Mouse (Mus musculus) forebrain, embryonic 16.5 days (tissue): ENCODE measurements around the gene Patj. TPM values are rescaled to one million over a fixed set of nuclear protein-coding genes. Genes with fewer than 3 reads are reported as not detected.
A peak's percentile ranks its signal among the peaks of the same experiment; 100 is the strongest.

Experiments used
- ATAC-seq: fragments of 200-750 bp; cut with Nextera tagmentation; 2 replicates; pipeline ENCODE4 v1.8.0; 2017; ENCODE audit warnings: mild to moderate bottlenecking, moderate library complexity
- H3K27ac ChIP-seq: fragments of 300-500 bp; sonication (generic); 2 replicates; pipeline ENCODE4 v1.5.1; 2014; ENCODE audit warnings: low read length, control low read depth
- H3K27me3 ChIP-seq: fragments of 300-500 bp; sonication (generic); replicated peaks from 2 replicates; pipeline ENCODE4 v1.6.1; 2014; ENCODE audit warnings: low read length; ENCODE audit not compliant: control insufficient read depth, insufficient read depth
- H3K36me3 ChIP-seq: fragments of 300-500 bp; sonication (generic); 2 replicates; pipeline ENCODE4 v1.6.1; 2014; ENCODE audit not compliant: control insufficient read depth, insufficient read depth
- H3K4me1 ChIP-seq: fragments of 300-500 bp; sonication (generic); replicated peaks from 2 replicates; pipeline ENCODE4 v1.6.1; 2014; ENCODE audit warnings: low read length; ENCODE audit not compliant: control insufficient read depth, insufficient read depth
- H3K4me2 ChIP-seq: fragments of 300-500 bp; sonication (generic); 2 replicates; pipeline ENCODE4 v1.6.1; 2014; ENCODE audit warnings: mild to moderate bottlenecking, low read length, control low read depth
- H3K4me3 ChIP-seq: fragments of 300-500 bp; sonication (generic); replicated peaks from 2 replicates; pipeline ENCODE4 v1.5.1; 2014; ENCODE audit warnings: mild to moderate bottlenecking, low read length, control low read depth
- H3K9ac ChIP-seq: fragments of 300-500 bp; sonication (generic); replicated peaks from 2 replicates; pipeline ENCODE4 v1.6.1; 2014; ENCODE audit warnings: low read depth, low read length, control low read depth
- H3K9me3 ChIP-seq: fragments of 300-500 bp; sonication (generic); 2 replicates; pipeline ENCODE4 v1.6.1; 2016; ENCODE audit warnings: low read length; ENCODE audit not compliant: control insufficient read depth
- WGBS: fragments of 180-500 bp; shearing (Covaris S2); extraction: QIAGEN DNeasy Blood & Tissue Kit; methylation state at CpG from one replicate; pipeline ENCODE4 v1.1.7; 2014; 5-methylcytosine and 5-hydroxymethylcytosine counted together
- polyA plus RNA-seq: library from polyadenylated mRNA; unstranded; fragments of >200 nt; fragmentation: Nextera tagmentation; extraction: Ambion mirVana; gene quantifications from 2 replicates; pipeline ENCODE4 v1.2.1, GENCODE M21; 2015

The Patj gene
- polyA plus RNA-seq, 1 experiment from 2014 or later = 5.9 TPM

DNA sequence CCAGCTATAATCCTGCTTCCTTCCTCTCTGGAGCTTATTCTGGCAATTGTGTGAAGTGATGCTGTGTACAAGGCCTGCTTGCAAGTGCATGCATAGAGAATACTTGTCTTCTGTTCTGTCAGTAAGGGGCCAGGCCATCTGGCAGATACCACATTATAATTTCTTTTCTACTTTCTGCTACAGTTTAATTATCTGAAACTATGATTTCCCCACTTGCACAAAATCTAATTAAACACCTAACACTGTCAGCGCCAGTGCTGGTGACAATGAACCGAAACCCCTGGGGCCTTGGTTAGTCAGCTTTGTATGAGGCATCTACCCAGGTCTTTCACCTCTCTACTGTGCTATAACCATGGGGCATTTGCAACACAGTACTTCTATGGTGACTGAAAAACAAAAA lies 160.1 kb downstream of the Patj start:
- ATAC-seq = peak; percentile 65
- Histone ChIP-seq H3K36me3 (no peaks in the 10 kb centered on the region), H3K27ac (peak overlapping the region; percentile 56; the same call in 1 of the 2 replicates), H3K4me1 (peaks cover 5% of the 10 kb centered on the region), H3K27me3 (no peaks in the 10 kb centered on the region), H3K9me3 (no peaks in the 10 kb centered on the region), H3K4me2 (no peak overlapping the region), H3K9ac (no peak overlapping the region), H3K4me3 (no peak overlapping the region)
- WGBS = 41% methylated on average over 2 of the region's 2 CpGs

DNA sequence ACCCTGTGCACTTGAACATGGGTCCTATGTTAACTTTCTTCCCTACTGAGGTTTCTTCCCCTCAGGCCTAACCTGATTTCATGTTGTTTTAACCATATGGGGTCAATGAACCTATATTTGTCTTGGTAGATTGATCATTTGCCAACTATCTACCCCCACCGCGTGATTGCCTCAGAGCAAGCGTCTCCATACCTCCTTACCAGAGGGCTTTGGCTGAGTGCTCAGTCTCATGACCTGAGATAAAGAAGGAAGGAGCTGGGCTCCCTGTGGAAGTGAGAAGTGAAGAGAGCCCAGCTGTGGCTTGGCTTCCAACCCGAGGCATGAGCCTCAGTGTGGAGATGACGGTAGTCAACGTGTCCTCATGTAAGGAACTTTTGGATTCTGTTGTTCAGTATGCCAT lies 160.9 kb downstream of the Patj start:
- ATAC-seq = no peak
- peak overlapping the region; percentile 28; the same call in 1 of the 2 replicates for H3K27ac ChIP-seq
- no peaks in the 10 kb centered on the region for H3K9me3 ChIP-seq
- H3K27me3 ChIP-seq = no peaks in the 10 kb centered on the region
- H3K36me3 ChIP-seq = no peaks in the 10 kb centered on the region
- H3K4me3 ChIP-seq = no peak overlapping the region
- H3K4me2 ChIP-seq = no peak overlapping the region
- WGBS = 97% methylated on average over 6 of the region's 6 CpGs
- H3K9ac ChIP-seq = no peak overlapping the region
- H3K4me1 ChIP-seq = peaks cover 7% of the 10 kb centered on the region

DNA sequence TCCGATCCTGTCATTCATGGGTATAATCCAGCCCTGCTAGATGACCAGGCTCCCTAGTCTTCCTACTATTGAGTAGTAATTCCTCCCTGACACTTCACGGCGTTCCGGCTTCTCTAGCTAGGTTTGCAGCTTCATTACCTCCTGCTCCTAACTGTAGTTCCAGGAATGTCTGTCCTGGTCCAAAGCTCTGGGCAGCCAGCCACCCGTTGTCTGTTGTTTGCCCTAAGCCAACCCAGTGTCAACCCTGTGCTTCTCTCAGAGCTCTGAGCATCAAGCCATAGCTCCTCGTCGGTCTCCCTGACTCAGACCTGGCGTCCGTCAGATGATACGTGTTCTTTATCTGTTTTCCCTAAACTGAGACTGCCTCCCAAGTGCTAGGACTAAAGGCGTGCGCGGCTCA lies 161.6 kb downstream of the Patj start:
- peaks cover 7% of the 10 kb centered on the region for H3K4me1 ChIP-seq
- no peak overlapping the region for H3K9ac ChIP-seq
- H3K4me2 ChIP-seq = no peak overlapping the region
- no peak overlapping the region for H3K4me3 ChIP-seq
- H3K36me3 ChIP-seq = no peaks in the 10 kb centered on the region
- no peak for ATAC-seq
- H3K27me3 ChIP-seq = no peaks in the 10 kb centered on the region
- 87% methylated on average over 13 of the region's 13 CpGs for WGBS
- H3K27ac ChIP-seq = no peak overlapping the region
- no peaks in the 10 kb centered on the region for H3K9me3 ChIP-seq

DNA sequence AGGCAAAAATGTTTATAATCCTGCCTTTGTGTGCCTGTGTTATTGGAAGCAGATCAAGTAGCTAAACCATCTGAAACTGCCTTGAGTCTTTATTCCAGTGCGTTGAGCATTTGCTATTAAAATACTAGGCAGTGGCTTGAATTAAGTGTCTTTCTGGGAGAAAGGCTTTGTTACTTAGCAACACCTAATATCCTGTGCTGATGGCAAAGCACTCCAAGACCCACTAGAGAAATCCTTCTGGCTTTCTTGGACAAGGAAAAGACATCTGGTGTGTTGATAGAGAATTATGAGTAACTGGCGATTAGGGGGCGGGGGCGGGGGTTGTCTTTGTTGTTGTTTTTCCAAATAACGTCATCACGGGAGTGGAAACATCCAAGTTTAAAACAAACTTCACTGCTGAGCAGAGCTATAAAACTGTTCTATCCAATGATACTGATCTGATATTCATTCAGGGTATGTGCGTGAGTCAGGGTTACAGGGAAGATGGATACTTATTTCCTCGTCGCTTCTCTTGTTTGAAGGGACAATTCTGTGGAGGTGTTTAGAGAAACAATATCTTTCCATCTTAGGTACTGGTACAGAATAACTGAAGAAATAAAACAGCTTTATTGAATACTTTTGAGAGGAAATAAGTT lies 164.7 kb downstream of the Patj start:
- WGBS = 15% methylated on average over 9 of the region's 9 CpGs
- peak overlapping the region; percentile 25; the same call in 1 of the 2 replicates for H3K4me2 ChIP-seq
- ATAC-seq = peak; percentile 77
- H3K27ac ChIP-seq = peak overlapping the region; percentile 42
- H3K9me3 ChIP-seq = no peaks in the 10 kb centered on the region
- no peak overlapping the region for H3K4me3 ChIP-seq
- H3K4me1 ChIP-seq = peaks cover 21% of the 10 kb centered on the region
- H3K36me3 ChIP-seq = no peaks in the 10 kb centered on the region
- no peak overlapping the region for H3K9ac ChIP-seq
- no peaks in the 10 kb centered on the region for H3K27me3 ChIP-seq

DNA sequence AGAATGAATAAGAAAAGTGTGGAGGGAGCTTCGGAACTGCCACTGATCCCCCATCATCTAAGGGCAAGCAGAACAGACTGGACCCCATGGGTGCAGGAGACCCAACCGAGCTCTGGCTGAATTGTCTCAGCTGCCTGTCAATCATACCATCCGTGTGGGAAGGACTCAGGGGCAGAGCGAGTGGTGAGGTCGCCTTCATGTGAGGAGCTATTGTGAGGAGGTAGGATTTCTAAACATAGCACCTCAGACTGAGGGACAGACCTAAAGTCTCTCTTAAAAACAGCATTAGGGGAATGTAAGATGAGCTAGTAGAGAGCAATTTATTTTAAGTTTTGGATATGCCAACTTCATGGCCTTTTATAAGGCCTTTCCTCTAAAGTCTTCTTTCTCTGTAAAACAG lies 167.5 kb downstream of the Patj start:
- Histone ChIP-seq H3K4me3 (no peak overlapping the region), H3K27me3 (no peaks in the 10 kb centered on the region), H3K4me2 (no peak overlapping the region), H3K27ac (no peak overlapping the region), H3K9me3 (no peaks in the 10 kb centered on the region), H3K9ac (no peak overlapping the region), H3K4me1 (peaks cover 21% of the 10 kb centered on the region), H3K36me3 (no peaks in the 10 kb centered on the region)
- ATAC-seq = no peak
- 41% methylated on average over 5 of the region's 5 CpGs for WGBS

DNA sequence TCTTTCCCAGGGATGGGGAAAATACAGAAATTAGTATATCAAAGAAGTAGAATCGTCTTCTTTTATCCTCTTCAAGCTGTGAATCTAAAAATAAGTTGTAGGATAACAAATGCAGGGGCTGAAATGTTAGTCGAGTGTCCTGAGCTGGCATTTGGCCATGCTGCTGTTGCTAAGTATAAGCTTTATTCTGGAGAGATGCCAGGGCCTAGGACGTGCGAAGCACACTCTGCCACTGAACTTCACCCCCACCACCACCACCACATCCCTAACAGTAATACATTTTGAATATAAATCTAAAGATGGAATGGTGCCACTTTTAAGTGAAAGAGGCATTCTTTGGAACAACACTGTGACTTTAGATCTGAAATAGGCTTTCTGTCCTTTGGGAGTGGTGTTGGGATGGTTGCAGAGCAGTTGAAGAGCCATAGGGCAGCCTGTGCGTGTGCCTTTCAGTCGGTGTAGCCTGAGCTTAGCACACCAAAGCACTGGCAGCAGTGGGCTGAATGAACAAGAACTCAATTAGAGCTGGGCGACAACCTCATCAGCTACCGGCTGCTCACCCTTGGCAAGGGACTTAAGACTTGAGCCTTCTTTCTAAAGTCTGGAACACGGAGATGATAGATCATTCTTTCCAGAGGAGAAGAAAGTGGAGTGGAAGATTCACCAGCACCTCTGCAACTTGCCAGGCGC lies 168.1 kb downstream of the Patj start:
- H3K9ac ChIP-seq = no peak overlapping the region
- 27% methylated on average over 10 of the region's 10 CpGs for WGBS
- H3K36me3 ChIP-seq = no peaks in the 10 kb centered on the region
- no peak overlapping the region for H3K4me3 ChIP-seq
- ATAC-seq = peak; percentile 60
- H3K27ac ChIP-seq = no peak overlapping the region
- H3K9me3 ChIP-seq = no peaks in the 10 kb centered on the region
- H3K4me1 ChIP-seq = peaks cover 21% of the 10 kb centered on the region
- no peaks in the 10 kb centered on the region for H3K27me3 ChIP-seq
- no peak overlapping the region for H3K4me2 ChIP-seq

DNA sequence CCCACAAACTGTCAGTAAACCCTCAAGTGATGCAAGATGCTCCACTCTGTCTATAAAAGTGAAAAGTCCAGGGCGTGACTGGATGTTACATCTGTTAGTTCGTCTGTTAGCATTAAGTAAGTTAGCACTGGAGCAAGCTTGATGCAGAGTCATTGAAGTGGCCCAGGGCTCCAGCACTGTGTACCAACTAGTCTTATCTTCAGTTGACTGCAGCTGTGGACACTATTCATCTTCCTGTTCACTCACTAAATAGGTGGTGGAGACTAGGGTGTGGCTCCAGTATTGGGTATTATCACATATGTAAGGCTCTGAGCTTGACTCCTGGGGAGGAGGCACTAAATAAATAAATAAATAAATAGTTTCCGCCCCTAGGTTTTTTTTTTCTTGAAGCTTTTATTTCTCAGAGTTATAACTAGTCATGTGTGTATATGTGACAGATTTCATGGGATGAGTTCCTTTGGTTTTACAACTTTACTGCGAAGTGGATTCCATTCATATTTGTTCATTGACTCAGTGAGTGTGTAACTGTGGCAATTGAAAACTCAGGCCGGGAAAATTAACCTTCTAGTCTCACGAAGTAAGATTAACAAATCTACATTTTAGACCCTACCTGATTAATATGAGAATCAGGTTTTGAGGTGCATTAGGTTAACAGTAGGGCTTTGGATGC lies 168.7 kb downstream of the Patj start:
- no peaks in the 10 kb centered on the region for H3K36me3 ChIP-seq
- no peak overlapping the region for H3K9ac ChIP-seq
- WGBS = 85% methylated on average over 6 of the region's 6 CpGs
- H3K27ac ChIP-seq = no peak overlapping the region
- H3K4me2 ChIP-seq = no peak overlapping the region
- no peak for ATAC-seq
- H3K9me3 ChIP-seq = no peaks in the 10 kb centered on the region
- H3K27me3 ChIP-seq = no peaks in the 10 kb centered on the region
- peaks cover 21% of the 10 kb centered on the region for H3K4me1 ChIP-seq
- H3K4me3 ChIP-seq = no peak overlapping the region

DNA sequence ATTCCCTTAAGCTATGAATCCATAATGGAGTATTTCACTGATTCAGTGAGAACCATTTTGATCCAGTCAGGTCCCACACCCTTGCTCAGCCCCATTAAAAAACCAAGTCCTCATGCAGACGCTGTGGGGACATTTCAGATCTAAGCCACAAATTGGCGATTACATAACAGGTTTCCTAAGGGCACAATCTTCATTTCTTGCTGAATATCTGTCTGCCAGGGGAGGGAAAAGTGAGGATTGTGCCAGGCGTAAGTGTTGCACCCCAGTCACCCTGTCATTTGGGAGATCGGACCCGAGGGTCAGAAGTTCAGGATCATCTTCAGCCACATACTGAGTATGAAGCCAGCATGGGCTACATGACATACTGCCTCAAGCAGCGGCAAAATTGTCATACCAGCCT lies 171.2 kb downstream of the Patj start:
- 87% methylated on average over 6 of the region's 6 CpGs for WGBS
- ATAC-seq = no peak
- no peak overlapping the region for H3K4me2 ChIP-seq
- no peaks in the 10 kb centered on the region for H3K27me3 ChIP-seq
- H3K36me3 ChIP-seq = no peaks in the 10 kb centered on the region
- no peaks in the 10 kb centered on the region for H3K9me3 ChIP-seq
- H3K27ac ChIP-seq = no peak overlapping the region
- H3K4me1 ChIP-seq = peaks cover 13% of the 10 kb centered on the region
- H3K4me3 ChIP-seq = no peak overlapping the region
- no peak overlapping the region for H3K9ac ChIP-seq

DNA sequence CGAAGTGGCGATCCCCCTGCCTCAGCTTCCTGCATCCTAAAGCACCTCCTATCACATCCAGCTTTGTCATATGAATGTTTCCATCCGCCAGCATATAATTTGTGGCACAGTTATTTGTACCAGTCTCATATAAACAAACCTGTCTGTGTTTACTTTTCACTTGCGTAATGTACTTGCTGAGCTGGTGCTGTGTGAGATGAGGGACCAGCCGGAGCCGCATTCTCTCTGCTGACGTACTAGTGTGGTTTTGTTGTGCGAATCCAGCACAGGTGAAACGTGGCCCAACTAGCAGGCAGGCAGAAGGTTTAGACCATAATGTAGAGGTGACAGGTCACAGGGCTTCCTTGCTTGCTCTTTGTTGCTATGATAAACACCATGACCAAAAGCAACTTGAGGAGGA lies 171.9 kb downstream of the Patj start:
- Histone ChIP-seq H3K9ac (no peak overlapping the region), H3K4me1 (peaks cover 13% of the 10 kb centered on the region), H3K36me3 (no peaks in the 10 kb centered on the region), H3K27ac (no peak overlapping the region), H3K4me3 (no peak overlapping the region), H3K9me3 (no peaks in the 10 kb centered on the region), H3K4me2 (no peak overlapping the region), H3K27me3 (no peaks in the 10 kb centered on the region)
- ATAC-seq = no peak
- WGBS = 86% methylated on average over 9 of the region's 9 CpGs
